In genomic region chr9:69454691-69455090, GRCm38 (mm10) we compare ENCODE assay signal across 8 mouse cellular contexts. TPM values are rescaled to one million over a fixed set of nuclear protein-coding genes. Genes with fewer than 3 reads are reported as not detected.
DNase-seq lines count a peak whose midpoint lies in the region; ATAC-seq and TF ChIP-seq lines count a peak whose summit lies in the region.

No protein-coding gene starts in this region.

- H3K9ac ChIP-seq in kidney, embryonic 16.5 days (replicated peaks; ENCODE audit: low read length): peak overlapping the region; percentile 89
- H3K9ac ChIP-seq in hindbrain, embryonic 13.5 days: 0 out of 2 replicates have a peak overlapping the region, but pooled peaks have one; percentile 73

- TF ChIP-seq CTCF in bone marrow macrophage, adult 2 months (IDR thresholded peaks at IDR 0.05; ENCODE audit: low read depth, low read length): no peak

- H3K9me3 ChIP-seq in kidney, embryonic 16.5 days (ENCODE audit: low read length): no peaks in the 10 kb centered on the region
- H3K9me3 ChIP-seq in hindbrain, embryonic 13.5 days: no peaks in the 10 kb centered on the region

- H3K79me2 ChIP-seq in macrophage (ENCODE audit: inconsistent target): peaks cover 58% of the 10 kb centered on the region

- peak overlapping the region; percentile 95 for H3K27ac ChIP-seq in kidney, embryonic 16.5 days (ENCODE audit: low read length)
- peak overlapping the region; percentile 60 for H3K27ac ChIP-seq in bone marrow macrophage, adult 2 months (ENCODE audit: insufficient read depth, low read depth, low read length)
- H3K27ac ChIP-seq in hindbrain, embryonic 13.5 days: peak overlapping the region; percentile 18; the same call in 1 of the 2 replicates
- H3K27ac ChIP-seq in macrophage: peak overlapping the region; percentile 88

- no peaks in the 10 kb centered on the region for H3K36me3 ChIP-seq in kidney, embryonic 16.5 days (ENCODE audit: insufficient read depth, low read length)
- no peaks in the 10 kb centered on the region for H3K36me3 ChIP-seq in hindbrain, embryonic 13.5 days
- no peaks in the 10 kb centered on the region; the same call in 1 of the 2 replicates for H3K36me3 ChIP-seq in macrophage (ENCODE audit: inconsistent target)

- peaks cover 60% of the 10 kb centered on the region for H3K4me1 ChIP-seq in kidney, embryonic 16.5 days (ENCODE audit: insufficient read depth, low read length)
- H3K4me1 ChIP-seq in bone marrow macrophage, adult 2 months (ENCODE audit: control insufficient read depth, insufficient read depth, low read length): peaks cover 43% of the 10 kb centered on the region
- H3K4me1 ChIP-seq in hindbrain, embryonic 13.5 days (replicated peaks): peaks cover 42% of the 10 kb centered on the region

- peak overlapping the region; percentile 73 for H3K4me2 ChIP-seq in kidney, embryonic 16.5 days (replicated peaks; ENCODE audit: low read depth, low read length)
- peak overlapping the region; percentile 65 for H3K4me2 ChIP-seq in hindbrain, embryonic 13.5 days

- WGBS in kidney, embryonic 16.5 days: 47% methylated on average over 4 of the region's 4 CpGs
- WGBS in hindbrain, embryonic 13.5 days: 69% methylated on average over 4 of the region's 4 CpGs
- 75% methylated on average over 2 of the region's 4 CpGs for WGBS in macrophage (ENCODE audit: missing documents)

- no peak for DNase-seq in kidney, postnatal 36 days
- DNase-seq in urinary bladder, adult 2 months (ENCODE audit: low spot score): no peak
- no peak for DNase-seq in spleen, postnatal 36 days (ENCODE audit: low spot score in 2 of 2)
- DNase-seq in adrenal gland, postnatal 10 days: no peak

- ATAC-seq in kidney, embryonic 16.5 days (ENCODE audit: low FRiP score, low TSS enrichment): no peak
- ATAC-seq in hindbrain, embryonic 13.5 days (ENCODE audit: low FRiP score): no peak

- H3K27me3 ChIP-seq in kidney, embryonic 16.5 days (ENCODE audit: insufficient read depth, low read length): no peaks in the 10 kb centered on the region
- H3K27me3 ChIP-seq in hindbrain, embryonic 13.5 days: peaks cover 30% of the 10 kb centered on the region

- no peak for TF ChIP-seq POLR2A in bone marrow macrophage, adult 2 months (IDR thresholded peaks at IDR 0.05; ENCODE audit: borderline replicate concordance, low read depth, low read length)

- peak overlapping the region; percentile 74 for H3K4me3 ChIP-seq in kidney, embryonic 16.5 days (ENCODE audit: low read length)
- peak overlapping the region; percentile 60 for H3K4me3 ChIP-seq in bone marrow macrophage, adult 2 months (ENCODE audit: insufficient read depth, low read length)
- peak overlapping the region; percentile 49 for H3K4me3 ChIP-seq in hindbrain, embryonic 13.5 days
- H3K4me3 ChIP-seq in macrophage (ENCODE audit: inconsistent target): peak overlapping the region; percentile 74

RNA-seq across cellular contexts. Expression of gene Anxa2, which starts 1.3 kb away (rescaled TPM):
- polyA plus RNA-seq in kidney, embryonic 16.5 days (2015; fragmentation: Nextera tagmentation; extraction: Ambion mirVana): 669 and 753 TPM in 2 replicates
- 470 and 511 TPM in 2 replicates for polyA plus RNA-seq in bone marrow macrophage, adult 2 months (2012; ENCODE audit: insufficient read depth, insufficient read length, missing spikeins)
- 187 TPM in 2 replicates for polyA plus RNA-seq in hindbrain, embryonic 13.5 days (2015; fragmentation: Nextera tagmentation; extraction: Ambion mirVana)
- 100 to 1,000 TPM in 17 of 26 experiments, 10 to 100 TPM in 9; 47.0 to 591 (median 124) TPM for total RNA-seq in macrophage (2018; cell fraction: chromatin; rRNA removed)
- 100 to 1,000 TPM; 316 to 618 (median 423) TPM for total RNA-seq in macrophage (2018; cell fraction: cytosol; rRNA removed)
- 100 to 1,000 TPM in 21 of 26 experiments, 10 to 100 TPM in 5; 78.5 to 393 (median 125) TPM for total RNA-seq in macrophage (2018; cell fraction: nucleus; rRNA removed)
- 379 to 759 TPM (median 732 TPM) in 3 replicates for polyA plus RNA-seq in macrophage (2018)
- 536 and 671 TPM in 2 replicates for polyA plus RNA-seq in urinary bladder, adult 2 months (2012; rRNA removed)
- 100 to 1,000 TPM; 333 to 340 TPM for total RNA-seq in adrenal gland, postnatal 10 days (2021)

RNA-seq across cellular contexts. Expression of gene Ice2, which starts 57.0 kb away (rescaled TPM):
- 21.0 and 22.1 TPM in 2 replicates for polyA plus RNA-seq in kidney, embryonic 16.5 days (2015; fragmentation: Nextera tagmentation; extraction: Ambion mirVana)
- polyA plus RNA-seq in bone marrow macrophage, adult 2 months (2012; ENCODE audit: insufficient read depth, insufficient read length, missing spikeins): 10.1 and 12.1 TPM in 2 replicates
- 11.4 and 12.5 TPM in 2 replicates for polyA plus RNA-seq in hindbrain, embryonic 13.5 days (2015; fragmentation: Nextera tagmentation; extraction: Ambion mirVana)
- 10 to 100 TPM in 25 of 26 experiments, 1 to 10 TPM in 1; 8.4 to 55.0 (median 30.2) TPM for total RNA-seq in macrophage (2018; cell fraction: chromatin; rRNA removed)
- 1 to 10 TPM; 1.8 to 7.4 (median 4.9) TPM for total RNA-seq in macrophage (2018; cell fraction: cytosol; rRNA removed)
- 10 to 100 TPM in 23 of 26 experiments, 1 to 10 TPM in 3; 9.3 to 53.3 (median 18.7) TPM for total RNA-seq in macrophage (2018; cell fraction: nucleus; rRNA removed)
- polyA plus RNA-seq in macrophage (2018): 5.1 to 7.0 TPM (median 5.6 TPM) in 3 replicates
- polyA plus RNA-seq in urinary bladder, adult 2 months (2012; rRNA removed): 8.0 and 8.5 TPM in 2 replicates
- total RNA-seq in adrenal gland, postnatal 10 days (2021): 10 to 100 TPM; 13.2 to 18.0 TPM

Comparison
In these comparisons a context has a peak if more than half of its experiments do, and no peak if none do; other contexts are left out.
1. H3K27ac ChIP-seq: peak in every context shown above with its lines; median percentile 95 in kidney, embryonic 16.5 days; 88 in macrophage; 60 in bone marrow macrophage, adult 2 months; 18 in hindbrain, embryonic 13.5 days.